Mouse (Mus musculus) limb, embryonic 12.5 days (tissue): ENCODE data around the gene Wdr89. TPM values are rescaled to one million over a fixed set of nuclear protein-coding genes. Genes with fewer than 3 reads are reported as not detected.

Experiments used
- polyA plus RNA-seq: library from polyadenylated mRNA; unstranded; fragments of >200 nt; fragmentation: Nextera tagmentation; extraction: Ambion mirVana; gene quantifications from 2 replicates; pipeline ENCODE4 v1.2.1, GENCODE M21; 2016

Gene Wdr89
- polyA plus RNA-seq, 1 experiment from 2014 or later = 14.0 TPM

Other genes with a start within 250 kb of the Wdr89 start
- gene Ppp2r5e, start 73.3 kb downstream of the Wdr89 start, polyA plus RNA-seq = 18.8 and 19.7 TPM in 2 replicates
- 13.4 and 14.4 TPM in 2 replicates for gene Sgpp1, start 66.2 kb upstream of the Wdr89 start, polyA plus RNA-seq
- 106 and 119 TPM in 2 replicates for gene Syne2, start 148.6 kb upstream of the Wdr89 start, polyA plus RNA-seq